Mouse (Mus musculus) urinary bladder, postnatal 36 days (tissue): Measurements from ENCODE around the gene Ak9.

Experiments
- DNase-seq, 2 experiments: peaks; one replicate each; pipeline ENCODE4 v3.0.0; 2022; ENCODE audit warnings: low spot score in 2 of 2, mixed read lengths in 1 of 2

The Ak9 gene

DNA sequence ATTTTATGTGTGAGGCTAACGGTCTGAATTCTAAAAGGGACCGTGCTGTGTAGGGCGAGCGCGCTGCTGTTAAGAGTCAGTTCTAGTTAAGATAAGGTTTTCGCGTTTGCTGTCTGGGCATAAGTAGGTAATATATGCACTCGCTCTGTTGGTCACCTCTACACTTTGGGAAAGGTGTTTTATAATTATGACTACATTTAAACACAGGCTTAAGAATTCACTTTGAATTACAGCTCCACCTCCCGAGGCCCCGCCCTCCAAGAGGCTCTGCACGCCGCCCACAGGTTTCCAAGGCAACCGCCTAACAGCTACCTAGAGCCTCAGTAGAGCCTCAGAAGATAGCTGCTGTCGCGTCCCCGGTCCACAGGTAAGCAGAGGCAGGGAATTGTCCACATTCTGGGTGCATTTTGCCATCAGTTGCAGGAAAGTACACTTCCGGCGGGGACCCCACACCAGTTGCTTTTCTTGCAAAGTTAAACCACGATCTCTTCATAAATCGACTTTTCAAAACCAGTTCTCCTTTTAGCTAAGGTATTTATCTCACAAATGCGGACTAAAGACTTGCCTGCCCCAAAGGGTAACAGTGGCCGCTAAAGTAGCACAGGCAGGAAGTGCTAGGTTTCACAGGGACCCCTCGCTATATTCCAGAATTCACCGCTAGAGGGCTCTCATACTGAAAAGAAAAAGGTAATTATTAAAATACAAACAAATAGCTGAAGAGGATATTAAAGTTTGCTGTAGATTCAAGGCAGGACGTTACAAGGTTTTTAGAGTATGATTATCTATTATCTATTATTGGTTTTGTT lies at the start of gene Ak9:
Gene Ak9 (plus strand): TSS at position 342 of the 806 bp plus-strand sequence.
- peak; percentile 79 to 86 for DNase-seq

DNA sequence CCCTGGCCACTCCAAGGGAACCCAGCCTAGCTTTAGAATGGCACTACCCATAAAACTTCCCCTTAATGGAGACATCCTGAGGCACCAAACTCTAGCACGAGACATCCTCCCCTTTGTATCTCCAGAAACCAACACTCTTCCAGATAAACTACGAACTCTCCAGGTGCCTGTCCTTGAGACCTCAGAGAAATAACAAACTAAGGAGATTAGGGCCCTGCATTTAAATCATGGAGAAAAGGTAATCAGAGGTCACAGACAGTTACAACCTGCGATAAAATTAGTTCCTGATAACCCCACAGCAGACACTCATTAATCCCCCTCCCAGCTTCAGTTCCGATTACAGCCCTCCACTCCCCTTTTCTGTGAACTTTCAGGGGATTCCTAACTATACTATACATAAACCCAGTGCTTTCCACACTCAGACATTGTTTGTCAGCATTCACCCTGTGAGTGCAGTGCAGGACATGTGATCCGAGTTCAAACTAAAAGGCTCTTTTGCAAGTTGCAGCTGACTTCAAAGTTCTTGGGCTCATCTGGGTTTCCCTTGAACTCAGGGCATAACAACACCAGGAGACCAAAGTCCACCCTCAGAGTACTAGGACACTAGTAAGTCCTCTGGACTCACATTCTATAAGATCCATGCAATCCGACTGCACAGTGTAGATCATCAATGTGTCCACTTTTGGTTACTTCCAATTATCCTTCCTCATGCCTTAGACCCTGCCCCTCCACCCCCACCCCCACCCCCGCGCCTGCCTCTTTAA lies 43.4 kb upstream of the Ak9 start:
- no peak for DNase-seq

DNA sequence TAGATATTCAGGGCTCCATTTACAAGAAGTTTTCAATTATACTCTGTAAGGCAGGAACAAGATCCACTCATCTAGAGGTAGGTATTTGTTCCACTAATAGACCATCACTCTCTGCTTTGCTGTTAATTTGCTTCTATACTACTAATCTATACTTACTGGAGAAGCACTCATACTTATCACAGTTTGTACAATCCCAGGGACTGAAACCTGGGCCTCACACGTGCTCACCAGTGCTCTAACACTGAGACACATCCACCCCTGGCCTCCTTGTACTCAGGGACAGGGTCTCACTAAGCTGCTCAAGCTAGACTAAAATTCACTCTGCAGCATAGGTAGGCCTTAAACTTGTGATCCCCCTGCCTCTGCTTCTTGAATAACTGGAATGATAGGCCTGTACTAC lies 42.6 kb upstream of the Ak9 start:
- no peak for DNase-seq

DNA sequence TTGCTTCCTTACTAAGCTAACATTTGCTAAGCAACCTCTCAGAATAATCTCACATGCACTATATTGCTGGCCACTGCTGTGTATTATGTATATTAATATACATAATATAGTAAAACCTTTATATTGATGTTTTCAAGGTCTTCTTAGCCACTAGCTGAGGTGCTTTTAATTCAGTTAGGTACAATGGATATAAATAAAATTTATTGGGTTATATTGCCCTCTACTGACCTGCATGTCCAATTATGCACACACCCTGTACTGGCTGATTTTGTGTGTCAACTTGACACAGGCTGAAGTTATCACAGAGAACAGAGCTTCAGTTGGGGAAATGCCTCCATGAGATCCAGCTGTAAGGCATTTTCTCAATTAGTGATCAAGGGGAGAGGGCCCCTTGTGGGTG lies 41.9 kb upstream of the Ak9 start:
- DNase-seq, result no peak

DNA sequence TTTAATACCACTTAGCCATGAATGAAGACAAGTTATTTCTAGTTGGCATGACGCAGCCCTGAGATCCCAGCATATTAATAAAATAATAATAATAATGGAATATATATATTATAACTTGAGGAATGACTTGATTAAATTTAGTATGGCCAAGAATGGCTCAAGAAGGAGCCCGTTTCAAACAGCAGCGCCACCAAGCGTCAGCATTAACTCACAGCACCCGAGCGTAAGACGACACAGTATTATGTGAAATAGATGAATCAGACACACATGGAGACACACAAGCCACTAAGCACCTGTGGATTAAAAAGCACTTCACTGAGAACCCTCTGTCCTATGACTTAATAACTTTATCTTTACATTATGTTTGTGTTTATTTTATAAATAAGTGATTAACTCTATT lies 31.9 kb upstream of the Ak9 start:
- DNase-seq, result no peak

DNA sequence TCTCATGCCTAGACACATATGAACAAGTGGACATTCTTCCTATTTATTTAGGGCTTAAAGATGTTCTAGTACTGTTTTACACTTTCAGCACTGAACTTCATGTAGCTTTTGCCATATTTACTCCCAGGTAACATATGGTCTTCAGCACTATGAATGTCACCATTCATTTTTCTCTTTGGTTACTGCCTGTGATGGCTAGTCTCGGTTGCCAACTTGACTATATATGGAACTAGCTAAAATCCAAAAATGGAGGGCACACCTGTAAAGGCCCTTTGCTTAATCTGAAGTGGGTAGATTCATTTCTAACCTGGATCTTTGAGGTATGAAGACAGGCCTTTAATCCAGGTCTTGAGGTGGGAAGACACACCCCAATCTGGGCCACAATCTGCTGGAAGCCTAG lies 28.9 kb upstream of the Ak9 start:
- no peak for DNase-seq

DNA sequence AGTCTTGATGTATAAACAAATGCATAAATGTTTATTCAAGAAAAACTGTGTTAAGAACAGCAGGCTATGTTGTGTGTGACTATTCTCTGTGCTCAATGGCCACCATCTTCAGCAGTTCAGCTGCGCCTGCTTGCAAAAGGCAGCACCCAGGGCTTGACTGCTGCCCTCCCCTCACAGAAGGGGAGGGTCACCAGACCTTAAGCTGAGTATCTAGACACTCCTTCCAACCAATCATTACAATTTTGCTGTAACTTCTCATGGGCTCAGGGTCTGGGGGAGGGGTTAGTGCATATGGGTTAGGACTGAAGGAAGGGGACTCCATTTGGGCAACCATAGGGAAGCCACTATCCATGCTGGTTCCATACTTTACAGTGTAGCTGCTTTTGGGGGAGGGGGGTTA lies 25.0 kb upstream of the Ak9 start:
- no peak for DNase-seq

DNA sequence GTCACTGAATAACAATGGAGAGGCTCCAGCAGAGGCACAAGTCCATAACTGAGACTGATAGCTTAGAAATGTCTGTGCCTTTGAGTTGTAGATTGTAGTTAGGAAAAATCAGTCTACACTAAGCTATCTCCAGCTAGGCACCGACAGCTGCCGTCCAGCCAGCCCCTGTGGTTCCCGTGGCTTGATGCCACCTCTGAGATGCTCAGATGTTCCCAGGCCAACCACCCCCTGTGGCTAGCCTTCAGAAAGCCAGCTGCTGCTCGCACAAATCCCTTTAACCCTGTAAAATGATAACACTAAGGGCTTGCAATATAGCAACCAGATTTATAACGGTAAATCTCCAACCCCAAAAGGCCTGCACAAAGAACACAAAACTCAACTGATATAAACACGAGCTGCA lies 23.6 kb upstream of the Ak9 start:
- DNase-seq, result no peak

DNA sequence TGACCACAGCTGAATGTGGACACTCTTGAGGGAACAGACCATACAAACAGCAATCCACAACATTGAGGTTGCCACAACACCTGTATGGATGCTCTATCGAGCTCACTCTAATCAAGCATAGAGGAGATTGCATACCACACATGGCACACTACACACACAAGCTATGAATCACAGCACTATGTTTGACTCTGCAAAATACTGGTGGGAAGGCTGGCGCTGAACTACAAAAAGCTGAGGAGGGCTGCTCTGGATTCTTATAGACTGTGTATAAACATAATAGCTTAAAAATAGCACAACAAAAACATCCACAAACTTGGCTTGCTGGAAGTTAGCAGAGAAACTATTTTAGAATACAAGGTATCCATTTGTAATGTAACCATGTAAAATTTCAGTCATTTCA lies 23.0 kb upstream of the Ak9 start:
- DNase-seq, result no peak

DNA sequence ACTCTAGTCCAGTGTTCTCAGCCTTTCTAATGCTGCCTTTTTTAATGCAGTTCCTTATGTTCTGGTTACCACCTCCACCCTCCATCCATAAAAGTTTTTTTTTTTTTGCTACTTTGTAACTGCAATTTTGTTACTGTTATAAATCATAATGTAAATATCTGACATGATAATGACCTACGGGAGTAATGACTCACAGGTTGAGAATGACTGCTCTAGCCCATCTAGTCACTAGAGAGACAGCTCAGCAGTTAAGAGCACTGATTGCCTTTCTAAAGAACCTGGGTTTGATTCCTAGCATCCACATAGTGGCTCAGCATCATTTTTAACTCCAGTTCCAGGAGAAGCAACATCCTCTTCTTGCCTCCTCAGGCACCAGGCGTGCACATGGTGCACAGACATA lies 21.7 kb upstream of the Ak9 start:
- DNase-seq, result no peak

DNA sequence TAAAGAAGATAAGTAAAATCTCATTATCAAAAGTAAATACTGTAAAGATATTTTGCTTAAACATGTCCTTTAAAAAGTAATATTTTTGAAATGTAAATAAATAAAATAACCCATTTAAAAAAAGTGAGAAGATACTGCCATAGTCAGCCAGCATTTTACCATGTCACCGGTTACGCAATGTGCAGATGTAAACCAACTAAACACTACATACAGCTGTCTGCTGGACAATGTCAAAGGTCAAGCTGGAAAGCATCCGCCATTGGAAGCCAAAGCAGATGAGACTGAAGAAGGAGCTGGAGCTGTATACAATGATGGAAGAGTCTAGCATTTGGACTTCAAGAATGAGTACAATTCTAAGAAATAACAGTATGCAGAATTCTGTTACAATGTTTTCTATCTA lies 16.2 kb upstream of the Ak9 start:
- no peak for DNase-seq

DNA sequence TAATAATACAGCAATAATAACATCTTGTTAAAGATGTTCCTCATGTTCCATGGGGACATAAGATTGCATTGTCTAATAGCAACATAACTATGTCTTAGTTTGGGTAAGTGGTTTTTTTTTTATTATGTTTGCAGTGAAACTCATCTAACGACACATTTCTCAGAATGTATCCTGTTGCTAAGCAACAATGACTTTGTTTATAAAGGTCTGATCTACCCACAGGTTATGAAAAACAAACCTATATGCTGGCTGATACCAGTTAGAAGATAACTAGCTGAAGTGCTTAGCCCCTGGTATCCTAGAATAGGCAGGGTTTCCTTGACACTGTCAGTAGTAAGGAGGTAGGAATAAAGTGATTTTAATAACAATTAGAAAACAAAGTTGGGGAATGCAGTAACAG lies 15.7 kb upstream of the Ak9 start:
- DNase-seq, result no peak

DNA sequence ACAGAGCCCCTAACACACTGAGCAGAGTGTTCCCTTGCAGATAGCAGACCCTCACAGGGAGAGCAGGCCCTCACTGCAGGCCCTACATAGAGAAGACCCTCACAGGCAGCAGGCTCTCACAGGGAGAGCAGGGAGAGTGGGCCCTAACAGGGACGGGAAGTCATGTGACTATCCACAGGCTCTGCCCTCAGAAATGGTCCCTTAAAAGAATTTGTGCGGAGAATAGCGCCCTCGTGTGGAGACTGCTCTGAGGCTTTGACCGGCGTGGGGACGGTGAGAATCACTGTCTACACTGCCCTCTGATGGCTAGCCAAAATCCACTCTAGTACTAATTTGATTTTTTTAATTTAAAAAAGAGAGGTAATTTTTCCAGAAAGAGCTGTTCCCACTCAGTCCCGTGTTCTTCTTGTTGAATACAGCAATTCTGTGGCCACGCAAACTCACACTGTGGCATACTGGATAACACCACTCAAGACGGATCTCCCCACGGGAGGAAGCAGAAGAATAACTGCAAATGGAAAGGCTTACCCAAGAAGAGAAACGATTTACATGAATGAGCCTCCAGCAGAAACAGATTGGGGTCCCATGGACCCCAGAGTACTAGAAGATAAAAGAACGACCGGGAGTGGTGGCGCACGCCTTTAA lies 14.9 kb upstream of the Ak9 start:
- DNase-seq, result peak; percentile 53 to 69

DNA sequence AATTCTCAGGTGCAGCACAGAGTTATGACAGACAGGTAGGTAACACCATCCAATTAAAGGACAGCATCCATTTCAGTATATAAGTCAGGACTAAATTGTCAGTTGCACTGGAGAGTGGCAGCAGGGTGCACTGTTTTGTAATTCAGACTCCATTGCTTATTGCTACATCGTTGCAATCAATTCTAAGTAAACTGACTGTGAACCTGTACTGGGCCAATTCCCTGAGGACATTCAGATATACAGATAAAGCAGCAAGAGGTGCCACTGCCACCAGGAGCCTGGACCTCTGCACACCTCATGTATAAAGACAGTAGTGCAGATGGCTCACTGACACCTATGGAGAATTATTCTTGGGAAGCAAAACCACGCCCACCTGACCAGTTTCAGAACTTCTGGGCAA lies 12.8 kb upstream of the Ak9 start:
- DNase-seq, result no peak

DNA sequence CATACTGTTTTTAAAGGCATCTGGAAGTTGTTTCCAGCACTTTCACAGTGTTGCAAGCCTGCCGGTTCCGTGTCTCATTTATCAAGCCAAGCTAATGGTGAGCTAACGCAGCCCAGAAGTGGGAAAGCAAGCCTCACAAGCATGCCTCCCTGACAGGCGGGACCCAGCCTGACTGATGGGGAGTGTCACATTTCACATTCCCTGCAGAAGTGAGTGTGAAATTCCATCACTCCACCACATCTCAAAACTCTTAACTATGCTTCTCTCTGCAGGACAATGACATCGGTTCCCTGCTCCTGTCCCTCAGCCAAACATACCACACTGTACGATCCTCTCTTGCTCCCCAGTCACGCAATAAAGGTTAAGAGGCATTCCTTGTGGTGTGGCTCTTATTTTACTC lies 10.8 kb upstream of the Ak9 start:
- no peak for DNase-seq

DNA sequence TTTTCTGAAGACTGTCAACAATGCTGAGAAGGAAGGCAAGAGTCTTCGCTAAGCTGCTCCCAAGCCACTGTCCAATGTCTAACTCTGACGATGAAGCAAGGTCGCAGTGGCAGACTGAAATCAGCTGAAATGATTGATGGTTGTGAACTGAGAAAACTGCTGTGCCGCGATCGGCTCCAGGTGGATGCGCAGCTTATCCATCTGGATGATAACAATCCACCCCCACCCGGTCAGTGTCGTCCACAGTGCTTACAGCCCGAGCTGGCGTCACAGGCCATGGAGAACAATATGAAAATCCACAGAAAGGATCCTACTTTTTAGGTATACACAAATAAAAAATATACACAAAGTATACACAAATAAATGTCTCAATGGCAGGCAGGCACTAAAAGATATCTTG lies 9.0 kb upstream of the Ak9 start:
- no peak for DNase-seq

DNA sequence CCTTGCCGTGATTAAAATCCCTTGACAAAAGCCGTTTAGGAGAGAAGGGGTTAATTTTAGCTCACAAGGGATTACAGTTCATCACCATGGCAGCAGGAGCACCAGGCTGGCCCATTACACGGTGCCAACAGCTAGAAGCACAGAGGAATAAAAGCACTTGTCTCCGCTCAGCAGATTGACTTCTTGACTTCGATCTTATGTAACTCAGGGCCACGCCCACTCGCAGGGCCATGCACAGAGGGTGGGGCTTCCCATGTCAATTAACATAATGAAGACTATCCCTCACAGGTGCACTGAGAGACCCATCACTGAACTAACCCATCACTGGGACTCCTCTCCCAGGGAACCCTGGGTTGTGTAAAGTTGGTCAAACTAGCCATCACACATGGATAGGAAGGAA lies 8.6 kb upstream of the Ak9 start:
- DNase-seq, result no peak

DNA sequence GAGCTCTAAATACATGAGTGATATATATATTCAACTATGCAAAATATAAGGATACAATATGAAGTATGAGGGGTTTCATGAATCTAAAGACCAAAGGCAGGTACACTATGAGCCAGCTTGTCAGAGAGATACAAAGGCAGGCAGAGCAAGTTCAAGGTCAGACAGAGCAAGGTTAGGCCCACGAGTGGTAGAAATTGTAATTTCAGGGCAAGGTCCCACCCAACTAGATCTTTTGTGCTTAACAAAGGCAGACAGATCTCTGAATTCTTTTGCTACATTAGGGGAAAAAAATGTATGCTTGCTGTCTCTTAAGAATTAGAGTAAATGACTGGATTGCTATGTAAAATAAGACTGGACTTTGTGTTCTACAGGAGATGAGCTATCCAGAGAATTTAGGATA lies 3.6 kb upstream of the Ak9 start:
- no peak for DNase-seq

DNA sequence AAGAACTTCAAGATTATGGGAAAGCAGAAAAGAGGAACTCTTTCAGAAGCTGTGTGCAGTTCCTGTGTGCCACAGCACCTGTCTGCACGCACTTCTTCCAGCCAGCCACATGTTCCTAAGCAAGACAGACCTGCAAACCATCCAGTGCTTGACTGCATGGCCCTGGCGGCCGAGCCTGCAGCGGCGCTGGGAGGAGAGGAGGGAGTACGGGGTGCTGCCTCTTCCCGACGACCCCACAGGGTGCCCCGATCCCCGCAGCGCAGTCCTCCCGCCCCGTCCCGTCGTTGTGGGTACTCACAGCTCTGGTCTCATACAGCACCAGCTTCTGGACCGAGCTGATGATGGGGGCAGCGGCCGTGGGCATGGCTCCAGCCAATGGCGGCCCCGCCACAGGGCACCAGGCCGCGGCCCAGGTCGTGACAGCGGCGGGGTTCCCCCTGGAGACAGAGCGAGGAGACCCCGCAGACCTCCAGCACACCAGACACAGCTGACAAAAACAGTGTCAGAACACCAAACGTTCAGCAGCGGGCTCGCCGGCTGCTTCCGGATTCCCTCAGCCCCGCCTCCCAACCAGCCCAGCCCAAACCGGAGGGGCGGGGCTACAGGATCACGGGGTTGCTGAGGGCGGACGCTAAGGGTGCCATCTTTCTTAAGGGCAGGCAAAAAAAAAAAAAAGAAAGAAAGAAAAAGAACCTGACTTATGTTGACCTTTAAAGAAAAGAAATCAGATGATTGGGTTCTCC lies 920 bp upstream of the Ak9 start, which contains the start of gene Fig4:
Gene Fig4 (minus strand): TSS at position 572 of the 743 bp plus-strand sequence.
- DNase-seq, result peak; percentile 76 to 83

DNA sequence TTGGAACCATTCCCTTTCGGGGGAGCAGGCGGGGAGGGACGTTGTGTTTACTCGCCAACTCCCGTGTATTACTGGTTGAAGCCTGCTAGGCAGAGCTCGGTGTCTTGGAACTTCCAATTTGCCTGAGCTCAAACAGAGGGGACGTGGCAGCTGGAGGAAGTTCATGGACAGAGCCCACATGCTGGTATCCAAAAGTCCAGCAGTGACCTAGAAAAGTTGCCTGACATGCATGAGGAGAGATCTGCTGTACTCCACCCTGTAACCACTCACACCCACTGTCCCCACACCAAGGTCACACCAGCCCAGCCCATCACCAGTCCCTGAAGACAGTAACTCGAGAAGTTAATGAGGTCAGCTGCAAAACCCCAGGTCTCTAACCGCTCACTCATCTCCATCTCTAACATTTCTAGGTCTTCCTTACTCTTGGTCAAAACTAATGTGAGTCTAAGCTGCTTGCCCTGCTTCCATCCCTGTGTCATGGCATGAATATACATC lies 1.2 kb downstream of the Ak9 start:
- no peak for DNase-seq

DNA sequence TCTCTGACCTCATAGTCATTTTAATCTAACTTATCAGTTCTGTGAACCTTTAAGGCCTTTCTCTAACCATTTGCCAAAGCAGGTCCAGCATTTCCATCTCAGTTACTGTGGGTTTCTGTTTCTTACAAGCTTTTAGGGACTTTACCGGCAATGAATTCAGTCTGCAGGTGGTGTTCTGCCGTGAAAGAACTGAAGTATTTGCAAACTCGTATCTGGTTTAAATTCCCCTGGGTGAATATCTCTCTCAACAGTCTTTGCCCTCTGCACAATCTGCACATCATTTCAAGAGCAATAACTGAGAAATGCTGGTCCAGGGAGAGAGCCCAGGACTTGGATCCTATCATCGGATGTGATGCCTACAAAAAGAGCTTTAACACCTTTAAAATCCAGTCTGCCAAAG lies 4.4 kb downstream of the Ak9 start:
- DNase-seq, result no peak

DNA sequence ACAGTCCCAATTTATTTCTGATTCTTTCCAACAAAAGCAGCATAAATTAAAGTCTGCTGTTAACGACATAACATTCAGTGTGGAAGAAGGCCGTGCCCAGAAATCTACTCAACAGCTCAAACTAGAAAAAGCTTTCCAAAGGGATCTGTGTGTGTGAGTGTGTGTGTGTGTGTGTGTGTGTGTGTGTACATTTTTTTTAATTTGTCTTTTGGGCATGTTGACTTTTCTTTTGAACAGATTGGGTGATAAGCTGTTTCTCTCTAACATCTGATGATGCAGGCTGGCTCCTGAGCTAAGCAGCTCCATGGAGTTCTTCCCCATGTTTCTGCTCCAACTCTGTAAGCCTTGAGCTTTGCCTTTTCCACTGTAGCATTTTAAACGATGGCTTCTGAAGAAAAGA lies 12.1 kb downstream of the Ak9 start:
- DNase-seq, result no peak
